Mouse (Mus musculus) heart, embryonic 10.5 days (tissue): ENCODE measurements around the gene Myo9a. TPM values are rescaled to one million over a fixed set of nuclear protein-coding genes. Genes with fewer than 3 reads are reported as not detected.

Experiments
- DNase-seq: peaks from one replicate; pipeline ENCODE4 v3.0.0-alpha.2; 2017; ENCODE audit warnings: low spot score
- H3K27ac ChIP-seq: fragments of 300-500 bp; sonication (generic); 2 replicates; pipeline ENCODE4 v1.5.1; 2016; ENCODE audit warnings: mild to moderate bottlenecking
- H3K27me3 ChIP-seq: fragments of 300-500 bp; sonication (generic); 2 replicates; pipeline ENCODE4 v1.6.1; 2016; ENCODE audit warnings: mild to moderate bottlenecking; ENCODE audit not compliant: poor library complexity, insufficient read depth, severe bottlenecking
- H3K36me3 ChIP-seq: fragments of 300-500 bp; sonication (generic); 2 replicates; pipeline ENCODE4 v1.6.1; 2016; ENCODE audit warnings: mild to moderate bottlenecking, moderate library complexity
- H3K4me1 ChIP-seq: fragments of 300-500 bp; sonication (generic); 2 replicates; pipeline ENCODE4 v1.6.1; 2016; ENCODE audit warnings: mild to moderate bottlenecking
- H3K4me3 ChIP-seq: fragments of 300-500 bp; sonication (generic); 2 replicates; pipeline ENCODE4 v1.5.1; 2016; ENCODE audit warnings: mild to moderate bottlenecking, moderate library complexity
- H3K9me3 ChIP-seq: fragments of 300-500 bp; sonication (generic); 2 replicates; pipeline ENCODE4 v1.6.1; 2016; ENCODE audit warnings: mild to moderate bottlenecking, moderate library complexity
- WGBS: fragments of 180-500 bp; shearing (Covaris S2); methylation state at CpG from one replicate; pipeline ENCODE4 v1.1.7; 2016; 5-methylcytosine and 5-hydroxymethylcytosine counted together
- polyA plus RNA-seq: library from polyadenylated mRNA; unstranded; fragments of >200 nt; fragmentation: Nextera tagmentation; extraction: Ambion mirVana; gene quantifications from 2 replicates; pipeline ENCODE4 v1.2.1, GENCODE M21; 2016

The Myo9a gene
- polyA plus RNA-seq, 1 experiment from 2014 or later = 10.2 TPM

DNA sequence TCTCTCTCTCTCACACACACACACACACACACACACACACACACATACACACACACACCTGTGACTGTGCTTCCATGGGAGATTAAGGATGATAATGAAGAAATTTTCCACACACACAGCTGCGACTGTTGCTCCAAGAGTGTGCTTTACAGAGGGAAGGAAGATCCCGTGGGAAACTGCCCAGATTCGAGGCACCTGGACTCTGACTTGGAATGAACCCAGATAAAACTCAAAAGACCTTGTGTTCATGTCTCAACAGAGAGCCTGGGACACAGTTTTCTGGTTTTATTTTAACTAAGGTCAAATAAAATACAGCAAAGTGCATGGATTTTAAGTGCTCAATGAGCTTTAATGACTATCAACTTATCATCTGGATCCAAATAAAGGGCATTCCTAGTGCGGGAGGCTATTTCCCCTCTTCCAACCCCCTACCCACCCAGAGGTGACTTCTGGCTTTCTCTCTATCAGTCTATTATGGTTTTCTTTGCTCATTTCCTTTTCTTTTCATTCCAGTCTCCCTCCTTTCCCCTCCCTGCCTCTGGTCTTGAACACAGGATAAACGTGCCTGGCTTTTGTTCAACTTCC is 191.9 kb downstream of the Myo9a start:
- DNase-seq = no peak
- no peaks in the 10 kb centered on the region for H3K36me3 ChIP-seq
- peaks cover 8% of the 10 kb centered on the region; the same call in 1 of the 2 replicates for H3K27me3 ChIP-seq
- H3K27ac ChIP-seq = no peak overlapping the region
- H3K9me3 ChIP-seq = no peaks in the 10 kb centered on the region
- H3K4me1 ChIP-seq = peaks cover 18% of the 10 kb centered on the region
- WGBS = 44% methylated on average over 5 of the region's 5 CpGs
- H3K4me3 ChIP-seq = no peak overlapping the region

GRCm38 (mm10) chr9:59943826-59944225 is 193.1 kb downstream of the Myo9a start:
- peaks cover 24% of the 10 kb centered on the region for H3K4me1 ChIP-seq
- H3K9me3 ChIP-seq = no peaks in the 10 kb centered on the region
- no peak overlapping the region for H3K27ac ChIP-seq
- 86% methylated on average over 6 of the region's 6 CpGs for WGBS
- H3K4me3 ChIP-seq = no peak overlapping the region
- no peaks in the 10 kb centered on the region for H3K36me3 ChIP-seq
- peaks cover 14% of the 10 kb centered on the region; the same call in 1 of the 2 replicates for H3K27me3 ChIP-seq
- peak; percentile 64 for DNase-seq

DNA sequence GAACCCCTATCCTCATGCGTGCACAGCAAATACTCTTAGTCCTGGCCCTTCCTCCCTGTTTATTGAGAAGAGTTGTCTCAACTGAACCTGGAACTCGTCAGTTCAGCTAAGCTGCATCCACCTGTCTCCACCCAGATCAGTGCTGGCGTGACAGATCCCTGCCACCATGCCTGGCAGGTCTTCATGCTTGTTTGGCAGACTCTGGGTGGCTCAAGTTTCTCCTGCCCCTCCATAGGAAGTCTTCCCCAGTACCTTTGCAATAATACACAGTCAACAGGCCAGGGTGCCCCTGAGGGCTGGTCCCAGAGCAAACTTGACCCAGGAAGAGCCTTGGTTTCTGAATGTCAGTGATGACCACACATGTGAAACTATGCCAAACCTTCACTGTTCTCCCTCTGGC is 194.5 kb downstream of the Myo9a start:
- no peaks in the 10 kb centered on the region for H3K9me3 ChIP-seq
- peak; percentile 66 for DNase-seq
- H3K4me1 ChIP-seq = peaks cover 27% of the 10 kb centered on the region
- H3K36me3 ChIP-seq = no peaks in the 10 kb centered on the region
- peaks cover 19% of the 10 kb centered on the region; the same call in 1 of the 2 replicates for H3K27me3 ChIP-seq
- no peak overlapping the region for H3K27ac ChIP-seq
- H3K4me3 ChIP-seq = no peak overlapping the region
- WGBS = 65% methylated on average over 3 of the region's 3 CpGs

DNA sequence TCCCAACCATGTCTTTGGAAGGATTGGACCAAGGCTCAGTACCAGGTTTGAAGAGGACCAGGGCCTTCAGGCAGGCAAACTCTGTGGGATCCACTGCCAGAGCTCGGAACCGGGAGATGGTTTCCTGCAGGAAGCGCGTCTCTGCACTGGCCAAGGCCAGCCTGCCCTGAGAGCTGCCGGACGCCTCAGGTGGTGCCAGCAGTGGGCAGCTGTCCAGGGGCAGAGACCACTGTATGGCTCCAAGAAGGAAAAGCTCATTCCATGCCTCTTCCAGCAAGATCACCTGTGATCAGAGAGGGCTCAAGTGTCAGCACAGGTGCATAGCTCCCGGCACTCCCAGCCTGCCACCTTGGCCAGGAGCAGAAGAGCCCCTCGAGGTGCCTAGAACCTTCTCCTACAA is 196.6 kb downstream of the Myo9a start:
- no peak for DNase-seq
- Histone ChIP-seq H3K4me1 (peaks cover 18% of the 10 kb centered on the region), H3K27ac (no peak overlapping the region), H3K36me3 (no peaks in the 10 kb centered on the region), H3K27me3 (peaks cover 27% of the 10 kb centered on the region; the same call in 1 of the 2 replicates), H3K9me3 (no peaks in the 10 kb centered on the region), H3K4me3 (no peak overlapping the region)
- WGBS = 87% methylated on average over 8 of the region's 8 CpGs

DNA sequence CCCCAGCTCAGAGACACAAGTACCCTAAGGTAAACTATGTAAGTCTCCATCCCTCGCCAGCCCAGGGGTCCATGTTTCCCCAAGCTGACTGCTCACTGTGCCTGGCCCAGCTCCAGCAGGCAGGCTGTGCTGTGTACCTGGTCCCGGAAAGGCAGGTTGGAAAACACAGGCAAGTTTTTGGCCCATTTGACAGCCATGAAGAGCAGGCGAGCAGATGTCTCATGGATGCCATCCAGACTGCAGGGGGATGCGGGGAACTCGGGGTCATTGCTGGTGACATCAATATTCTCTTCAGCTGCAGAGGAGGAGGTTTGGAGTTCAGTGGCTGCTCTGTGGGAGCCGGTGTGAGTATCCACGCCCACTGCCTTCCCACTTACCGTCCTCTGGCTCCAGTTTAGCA is 197.5 kb downstream of the Myo9a start:
- Histone ChIP-seq H3K4me1 (peaks cover 20% of the 10 kb centered on the region), H3K36me3 (no peaks in the 10 kb centered on the region), H3K27ac (no peak overlapping the region), H3K27me3 (peaks cover 27% of the 10 kb centered on the region; the same call in 1 of the 2 replicates), H3K9me3 (no peaks in the 10 kb centered on the region), H3K4me3 (no peak overlapping the region)
- DNase-seq = peak; percentile 68
- 69% methylated on average over 8 of the region's 8 CpGs for WGBS

DNA sequence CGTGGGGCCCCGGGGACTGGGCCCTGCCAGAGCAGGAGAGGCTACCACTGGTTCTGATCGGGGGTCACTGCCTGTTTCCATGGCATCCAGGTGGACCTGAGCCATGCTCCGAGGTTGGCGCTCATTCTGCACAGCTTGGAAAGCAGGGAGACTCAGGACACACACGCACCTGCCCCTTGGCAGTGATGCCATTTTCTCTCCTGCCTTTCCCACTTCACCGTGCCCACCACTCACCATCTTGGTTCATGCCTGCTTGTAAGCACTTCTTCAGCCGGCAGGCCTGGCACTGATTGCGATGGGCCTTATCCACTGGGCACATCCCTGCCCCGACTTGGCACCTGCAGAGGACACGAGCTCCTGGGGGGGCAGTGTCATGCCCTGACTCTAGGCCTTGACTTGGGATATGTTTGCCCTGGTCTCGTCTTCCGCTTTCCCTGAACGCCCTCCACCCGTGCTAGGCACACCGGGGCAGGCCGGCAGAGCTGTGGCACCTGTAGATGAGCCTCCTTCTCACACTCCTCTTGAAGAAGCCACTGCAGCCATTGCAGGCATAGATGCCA is 198.1 kb downstream of the Myo9a start:
- DNase-seq = no peak
- H3K9me3 ChIP-seq = no peaks in the 10 kb centered on the region
- H3K4me3 ChIP-seq = no peak overlapping the region
- peaks cover 22% of the 10 kb centered on the region for H3K4me1 ChIP-seq
- H3K27me3 ChIP-seq = peaks cover 27% of the 10 kb centered on the region; the same call in 1 of the 2 replicates
- 82% methylated on average over 17 of the region's 17 CpGs for WGBS
- H3K36me3 ChIP-seq = no peaks in the 10 kb centered on the region
- H3K27ac ChIP-seq = no peak overlapping the region

DNA sequence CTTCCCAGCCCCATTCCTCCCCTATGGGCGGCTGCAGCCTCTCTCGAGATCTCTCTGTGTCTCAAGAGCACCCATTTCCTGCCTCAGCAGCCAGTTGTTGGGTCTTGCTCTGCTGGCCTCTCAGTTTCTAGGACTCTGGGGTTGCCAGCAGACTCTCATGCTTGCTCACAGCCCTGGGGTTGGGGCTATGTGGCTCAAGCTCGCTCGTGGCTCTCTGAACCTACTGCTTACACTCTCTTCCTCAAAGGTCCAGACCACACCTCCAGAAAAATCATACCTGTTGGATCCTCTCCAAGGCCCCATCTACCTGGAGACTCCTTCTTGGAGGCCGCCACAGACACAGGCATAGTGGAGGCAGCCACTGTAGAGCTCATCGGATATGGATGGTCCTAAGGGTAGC is 198.8 kb downstream of the Myo9a start:
- Histone ChIP-seq H3K27ac (no peak overlapping the region), H3K4me1 (peaks cover 27% of the 10 kb centered on the region), H3K27me3 (peaks cover 27% of the 10 kb centered on the region; the same call in 1 of the 2 replicates), H3K36me3 (no peaks in the 10 kb centered on the region), H3K4me3 (no peak overlapping the region), H3K9me3 (no peaks in the 10 kb centered on the region)
- no peak for DNase-seq
- 76% methylated on average over 6 of the region's 6 CpGs for WGBS

DNA sequence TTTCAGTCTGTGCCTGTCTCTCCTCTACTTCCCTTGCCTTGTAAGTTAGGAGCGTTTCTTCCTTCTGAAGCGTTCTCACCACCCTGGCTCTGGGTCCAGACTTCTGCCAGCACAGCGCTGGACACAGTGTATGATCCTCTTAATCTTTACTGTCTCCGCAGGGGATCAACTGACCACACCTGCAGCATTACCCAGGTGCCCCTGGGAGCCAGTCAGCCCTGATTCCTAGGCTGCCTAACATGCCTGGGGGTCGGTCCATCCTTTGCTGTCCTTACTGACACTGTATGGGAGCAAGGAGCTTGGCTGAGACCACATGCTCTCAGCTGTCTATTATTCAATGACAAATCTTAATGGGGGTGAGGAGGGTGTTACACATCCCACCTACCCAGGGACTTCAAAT is 199.3 kb downstream of the Myo9a start:
- H3K36me3 ChIP-seq = no peaks in the 10 kb centered on the region
- no peak overlapping the region for H3K4me3 ChIP-seq
- no peak overlapping the region for H3K27ac ChIP-seq
- peaks cover 27% of the 10 kb centered on the region; the same call in 1 of the 2 replicates for H3K27me3 ChIP-seq
- WGBS = 83% methylated on average over 5 of the region's 5 CpGs
- H3K9me3 ChIP-seq = no peaks in the 10 kb centered on the region
- no peak for DNase-seq
- H3K4me1 ChIP-seq = peaks cover 27% of the 10 kb centered on the region

- 81% methylated on average over 9 of the region's 9 CpGs for WGBS
- H3K4me3 ChIP-seq = no peak overlapping the region
- peaks cover 27% of the 10 kb centered on the region; the same call in 1 of the 2 replicates for H3K27me3 ChIP-seq
- DNase-seq = no peak
- H3K9me3 ChIP-seq = no peaks in the 10 kb centered on the region
- no peaks in the 10 kb centered on the region for H3K36me3 ChIP-seq
- H3K27ac ChIP-seq = no peak overlapping the region
- peaks cover 33% of the 10 kb centered on the region for H3K4me1 ChIP-seq
Observed at GRCm38 (mm10) chr9:59951001-59951750, 200.5 kb downstream of the Myo9a start.

DNA sequence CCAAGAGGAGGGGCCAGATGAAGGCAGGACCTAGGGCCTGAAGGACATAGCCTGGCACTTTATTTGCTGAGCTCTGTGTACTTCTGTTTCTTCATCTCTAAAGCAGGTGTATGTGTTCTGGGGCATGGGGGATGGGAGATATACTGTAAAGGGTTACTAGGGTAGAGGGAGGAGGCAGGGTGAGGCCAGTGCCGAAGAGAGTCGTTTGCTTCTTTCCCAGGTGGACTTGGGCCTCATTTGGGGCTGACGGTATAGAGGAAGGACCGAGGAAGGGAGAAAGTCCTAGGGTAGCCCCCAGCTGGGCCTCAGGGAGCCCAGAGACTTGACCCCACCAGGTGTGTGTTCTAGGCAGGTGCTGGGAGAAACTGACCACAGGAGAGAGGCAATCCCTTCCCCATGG is 201.2 kb downstream of the Myo9a start:
- DNase-seq = no peak
- 79% methylated on average over 4 of the region's 4 CpGs for WGBS
- no peaks in the 10 kb centered on the region for H3K9me3 ChIP-seq

GRCm38 (mm10) chr9:59952515-59953070 is 201.9 kb downstream of the Myo9a start:
- Histone ChIP-seq H3K27me3 (peaks cover 19% of the 10 kb centered on the region; the same call in 1 of the 2 replicates), H3K9me3 (no peaks in the 10 kb centered on the region), H3K27ac (peak overlapping the region; percentile 16; the same call in 1 of the 2 replicates), H3K36me3 (no peaks in the 10 kb centered on the region), H3K4me1 (peaks cover 37% of the 10 kb centered on the region), H3K4me3 (no peak overlapping the region)
- no peak for DNase-seq
- 31% methylated on average over 8 of the region's 8 CpGs for WGBS

More for the DNA sequence above, 201.2 kb downstream of the Myo9a start:
- H3K27me3 ChIP-seq = peaks cover 24% of the 10 kb centered on the region; the same call in 1 of the 2 replicates
- no peak overlapping the region for H3K4me3 ChIP-seq
- H3K36me3 ChIP-seq = no peaks in the 10 kb centered on the region
- H3K4me1 ChIP-seq = peaks cover 37% of the 10 kb centered on the region
- no peak overlapping the region for H3K27ac ChIP-seq

DNA sequence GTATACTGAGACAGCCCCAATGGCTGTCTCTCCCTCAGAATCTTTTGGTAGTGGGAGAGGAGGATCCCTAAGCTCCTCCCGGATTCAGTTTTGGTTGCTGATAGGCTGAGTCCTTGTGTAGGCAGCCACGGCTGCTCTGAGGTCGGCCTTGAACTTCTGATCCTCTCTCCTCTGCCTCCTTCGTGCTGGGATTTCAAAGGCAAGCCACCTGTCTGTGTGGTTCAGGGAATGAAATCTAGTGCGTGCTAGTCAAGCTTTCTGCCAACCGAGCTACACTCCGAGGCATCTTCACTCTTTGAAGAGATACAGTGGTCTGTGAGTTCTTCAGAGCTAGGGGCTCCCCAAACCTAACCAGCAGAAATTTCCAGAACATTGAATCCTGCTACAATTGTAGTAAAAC is 202.9 kb downstream of the Myo9a start:
- DNase-seq = no peak
- Histone ChIP-seq H3K27me3 (peaks cover 14% of the 10 kb centered on the region; the same call in 1 of the 2 replicates), H3K4me1 (peaks cover 34% of the 10 kb centered on the region), H3K27ac (no peak overlapping the region), H3K4me3 (no peak overlapping the region), H3K9me3 (no peaks in the 10 kb centered on the region), H3K36me3 (no peaks in the 10 kb centered on the region)
- WGBS = 80% methylated on average over 7 of the region's 7 CpGs

- H3K27ac ChIP-seq = no peak overlapping the region
- H3K27me3 ChIP-seq = peaks cover 8% of the 10 kb centered on the region; the same call in 1 of the 2 replicates
- DNase-seq = no peak
- H3K36me3 ChIP-seq = no peaks in the 10 kb centered on the region
- no peak overlapping the region for H3K4me3 ChIP-seq
- peaks cover 28% of the 10 kb centered on the region for H3K4me1 ChIP-seq
- H3K9me3 ChIP-seq = no peaks in the 10 kb centered on the region
- WGBS = 65% methylated on average over 3 of the region's 3 CpGs
Observed at GRCm38 (mm10) chr9:59955199-59955598, 204.5 kb downstream of the Myo9a start.
